In the genomic region with DNA sequence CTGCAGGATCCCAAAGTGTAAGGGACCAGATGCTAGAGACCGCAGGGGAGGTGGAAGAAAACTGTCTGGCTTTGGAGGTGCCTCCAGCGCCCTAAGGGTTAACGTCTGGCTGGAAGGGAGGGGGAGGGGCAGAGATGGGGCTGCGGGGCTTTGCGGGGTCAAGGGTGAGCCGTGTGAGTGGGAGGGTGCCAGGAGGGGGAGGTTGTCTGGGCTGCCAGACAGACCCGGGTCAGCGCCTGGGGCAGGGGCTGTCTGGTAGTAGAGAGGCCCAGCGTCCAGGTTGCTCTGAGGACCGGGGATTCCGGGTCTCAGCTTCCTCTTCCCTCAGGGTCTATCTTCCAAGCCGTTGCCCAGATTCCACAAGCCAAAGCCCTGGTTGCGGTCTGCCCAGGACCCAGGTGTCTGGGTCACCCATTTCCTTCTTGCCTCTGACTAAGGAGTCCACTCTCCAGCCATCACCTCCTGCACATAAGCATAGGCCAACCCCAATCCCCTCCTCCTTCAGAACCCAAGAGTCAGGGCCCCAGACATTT, we compare ENCODE assay signal across 7 mouse cellular contexts. TPM values are rescaled to one million over a fixed set of nuclear protein-coding genes. Genes with fewer than 3 reads are reported as not detected.
DNase-seq lines count a peak whose midpoint lies in the region; ATAC-seq and TF ChIP-seq lines count a peak whose summit lies in the region.

No protein-coding gene starts in this region.

- peak; percentile 56 for DNase-seq in adipocyte (ENCODE audit: low spot score)
- DNase-seq in cerebellum, adult 9-11 months, result peak; percentile 88
- DNase-seq in gastrocnemius, adult 2 months, result peak; percentile 69
- peak; percentile 82 for DNase-seq in left cerebral cortex, postnatal 4 days
- DNase-seq in midbrain, embryonic 11.5 days (ENCODE audit: low spot score, missing footprints), result peak; percentile 99

- peak overlapping the region; percentile 98 for H3K9ac ChIP-seq in hindbrain, embryonic 16.5 days (ENCODE audit: low read depth, low read length)
- H3K9ac ChIP-seq in midbrain, embryonic 11.5 days (ENCODE audit: low read length), result peak overlapping the region; percentile 92
- H3K9ac ChIP-seq in stomach, embryonic 15.5 days, result peak overlapping the region; percentile 60; the same call in 1 of the 2 replicates

- peak; percentile 16 for ATAC-seq in hindbrain, embryonic 16.5 days
- ATAC-seq in midbrain, embryonic 11.5 days (ENCODE audit: low FRiP score), result peak; percentile 73
- peak; percentile 25; the same call in 1 of the 2 replicates for ATAC-seq in stomach, embryonic 15.5 days (ENCODE audit: insufficient read depth, low FRiP score, low read depth)

- H3K27me3 ChIP-seq in hindbrain, embryonic 16.5 days (replicated peaks; ENCODE audit: control insufficient read depth, insufficient read depth, low read length), result no peaks in the 10 kb centered on the region
- no peaks in the 10 kb centered on the region for H3K27me3 ChIP-seq in midbrain, embryonic 11.5 days (ENCODE audit: control insufficient read depth, insufficient read depth, low read length)
- no peaks in the 10 kb centered on the region for H3K27me3 ChIP-seq in stomach, embryonic 15.5 days (replicated peaks)

- no peak for TF ChIP-seq CTCF in gastrocnemius, adult 2 months (IDR thresholded peaks at IDR 0.05)

- H3K4me2 ChIP-seq in hindbrain, embryonic 16.5 days (ENCODE audit: low read length), result peak overlapping the region; percentile 84
- peak overlapping the region; percentile 82 for H3K4me2 ChIP-seq in midbrain, embryonic 11.5 days
- peak overlapping the region; percentile 67 for H3K4me2 ChIP-seq in stomach, embryonic 15.5 days

- 0 out of 2 replicates have a peak, but pooled peaks cover 3% of the 10 kb centered on the region for H3K36me3 ChIP-seq in hindbrain, embryonic 16.5 days (ENCODE audit: control insufficient read depth, insufficient read depth, low read length)
- H3K36me3 ChIP-seq in midbrain, embryonic 11.5 days (ENCODE audit: control insufficient read depth, insufficient read depth, low read length), result peaks cover 12% of the 10 kb centered on the region; the same call in 1 of the 2 replicates
- 0 out of 2 replicates have a peak, but pooled peaks cover 6% of the 10 kb centered on the region for H3K36me3 ChIP-seq in stomach, embryonic 15.5 days

- under 1% methylated on average over 13 of the region's 13 CpGs for WGBS in hindbrain, embryonic 16.5 days
- 0% methylated on average over 13 of the region's 13 CpGs for WGBS in midbrain, embryonic 11.5 days
- whole genome bisulfite sequencing in stomach, embryonic 15.5 days, result 0% methylated on average over 13 of the region's 13 CpGs

- H3K4me3 ChIP-seq in gastrocnemius, adult 2 months, result peak overlapping the region; percentile 94
- H3K4me3 ChIP-seq in hindbrain, embryonic 16.5 days (ENCODE audit: low read length), result peak overlapping the region; percentile 87
- H3K4me3 ChIP-seq in midbrain, embryonic 11.5 days (ENCODE audit: low read depth, low read length), result peak overlapping the region; percentile 89
- H3K4me3 ChIP-seq in stomach, embryonic 15.5 days (replicated peaks), result peak overlapping the region; percentile 82

- H3K27ac ChIP-seq in gastrocnemius, adult 2 months, result peak overlapping the region; percentile 96
- H3K27ac ChIP-seq in hindbrain, embryonic 16.5 days (ENCODE audit: low read depth, low read length), result peak overlapping the region; percentile 100
- H3K27ac ChIP-seq in midbrain, embryonic 11.5 days (ENCODE audit: low read depth, low read length), result peak overlapping the region; percentile 99
- H3K27ac ChIP-seq in stomach, embryonic 15.5 days, result peak overlapping the region; percentile 99

- H3K4me1 ChIP-seq in hindbrain, embryonic 16.5 days (ENCODE audit: control insufficient read depth, insufficient read depth, low read depth, low read length), result peaks cover 22% of the 10 kb centered on the region
- H3K4me1 ChIP-seq in midbrain, embryonic 11.5 days (ENCODE audit: control insufficient read depth, insufficient read depth, low read length), result peaks cover 24% of the 10 kb centered on the region
- peaks cover 25% of the 10 kb centered on the region; the same call in 1 of the 2 replicates for H3K4me1 ChIP-seq in stomach, embryonic 15.5 days

- no peaks in the 10 kb centered on the region for H3K9me3 ChIP-seq in hindbrain, embryonic 16.5 days (ENCODE audit: control insufficient read depth, low read length)
- H3K9me3 ChIP-seq in midbrain, embryonic 11.5 days (ENCODE audit: control insufficient read depth, low read length), result no peaks in the 10 kb centered on the region
- no peaks in the 10 kb centered on the region for H3K9me3 ChIP-seq in stomach, embryonic 15.5 days

- intact Hi-C loops in gastrocnemius, adult 2 months (cut with DNase I), result loop anchor here (5.0 kb wide), 1 partner anchor 40 kb away; no protein-coding TSS in a partner anchor
- intact Hi-C loops in left cerebral cortex, postnatal 4 days (cut with DNase I), result no loop called here

RNA-seq across cellular contexts. Expression of gene Spaca6, which starts 0.8 kb away (rescaled TPM):
- total RNA-seq in gastrocnemius, adult 2 months (2021), result 1 to 10 TPM; 8.4 to 8.9 TPM
- 24.4 and 24.6 TPM in 2 replicates for polyA plus RNA-seq in hindbrain, embryonic 16.5 days (2015; fragmentation: Nextera tagmentation; extraction: Ambion mirVana)
- total RNA-seq in left cerebral cortex, postnatal 4 days (2021), result 10 to 100 TPM; 87.5 to 99.7 TPM
- polyA plus RNA-seq in midbrain, embryonic 11.5 days (2014; fragmentation: Nextera tagmentation; extraction: Ambion mirVana), result 16.1 and 16.4 TPM in 2 replicates
- polyA plus RNA-seq in stomach, embryonic 15.5 days (2015; fragmentation: Nextera tagmentation; extraction: Ambion mirVana), result 29.6 and 35.7 TPM in 2 replicates

RNA-seq across cellular contexts. Expression of gene Has1, which starts 27.3 kb away (rescaled TPM):
- total RNA-seq in gastrocnemius, adult 2 months (2021), result under 1 TPM; 0.13 to 0.22 TPM
- 1.7 TPM in 2 replicates for polyA plus RNA-seq in hindbrain, embryonic 16.5 days (2015; fragmentation: Nextera tagmentation; extraction: Ambion mirVana)
- under 1 TPM in 1 of 2 experiments, not detected in 1; 0.20 TPM for total RNA-seq in left cerebral cortex, postnatal 4 days (2021)
- polyA plus RNA-seq in midbrain, embryonic 11.5 days (2014; fragmentation: Nextera tagmentation; extraction: Ambion mirVana), result 0.38 and 0.87 TPM in 2 replicates
- 1.1 and 1.2 TPM in 2 replicates for polyA plus RNA-seq in stomach, embryonic 15.5 days (2015; fragmentation: Nextera tagmentation; extraction: Ambion mirVana)

RNA-seq across cellular contexts. Expression of gene Fpr1, which starts 56.0 kb away (rescaled TPM):
- not detected for total RNA-seq in gastrocnemius, adult 2 months (2021)
- polyA plus RNA-seq in hindbrain, embryonic 16.5 days (2015; fragmentation: Nextera tagmentation; extraction: Ambion mirVana), result 0.15 and 0.30 TPM in 2 replicates
- total RNA-seq in left cerebral cortex, postnatal 4 days (2021), result under 1 TPM; 0.26 to 0.28 TPM
- polyA plus RNA-seq in midbrain, embryonic 11.5 days (2014; fragmentation: Nextera tagmentation; extraction: Ambion mirVana), result not detected in 2 replicates
- polyA plus RNA-seq in stomach, embryonic 15.5 days (2015; fragmentation: Nextera tagmentation; extraction: Ambion mirVana), result 2.0 and 2.1 TPM in 2 replicates

RNA-seq across cellular contexts. Expression of gene Fpr2, which starts 59.9 kb away (rescaled TPM):
- not detected for total RNA-seq in gastrocnemius, adult 2 months (2021)
- polyA plus RNA-seq in hindbrain, embryonic 16.5 days (2015; fragmentation: Nextera tagmentation; extraction: Ambion mirVana), result 0.31 and 0.41 TPM in 2 replicates
- under 1 TPM in 1 of 2 experiments, not detected in 1; 0.40 TPM for total RNA-seq in left cerebral cortex, postnatal 4 days (2021)
- not detected in 2 replicates for polyA plus RNA-seq in midbrain, embryonic 11.5 days (2014; fragmentation: Nextera tagmentation; extraction: Ambion mirVana)
- polyA plus RNA-seq in stomach, embryonic 15.5 days (2015; fragmentation: Nextera tagmentation; extraction: Ambion mirVana), result 2.0 and 2.5 TPM in 2 replicates

RNA-seq across cellular contexts. Expression of gene Fpr3, which starts 59.9 kb away (rescaled TPM):
- not detected for total RNA-seq in gastrocnemius, adult 2 months (2021)
- not detected in 2 replicates for polyA plus RNA-seq in hindbrain, embryonic 16.5 days (2015; fragmentation: Nextera tagmentation; extraction: Ambion mirVana)
- total RNA-seq in left cerebral cortex, postnatal 4 days (2021), result not detected
- polyA plus RNA-seq in midbrain, embryonic 11.5 days (2014; fragmentation: Nextera tagmentation; extraction: Ambion mirVana), result not detected in 2 replicates
- polyA plus RNA-seq in stomach, embryonic 15.5 days (2015; fragmentation: Nextera tagmentation; extraction: Ambion mirVana), result not detected in 2 replicates

Comparison
In these comparisons a context has a peak if more than half of its experiments do, and no peak if none do; other contexts are left out.
1. Peak in every context shown above with its lines: DNase-seq, ATAC-seq, H3K4me3 ChIP-seq and H3K27ac ChIP-seq.
2. ATAC-seq: peak in every context shown above with its lines; median percentile 73 in midbrain, embryonic 11.5 days; 25 in stomach, embryonic 15.5 days; 16 in hindbrain, embryonic 16.5 days.